Mouse (Mus musculus) lung, postnatal 14 days (tissue): ENCODE measurements around the gene Timm10b.

ENCODE experiments used
- DNase-seq: peaks from one replicate; pipeline ENCODE4 v3.0.0; 2021

The Timm10b gene

DNA sequence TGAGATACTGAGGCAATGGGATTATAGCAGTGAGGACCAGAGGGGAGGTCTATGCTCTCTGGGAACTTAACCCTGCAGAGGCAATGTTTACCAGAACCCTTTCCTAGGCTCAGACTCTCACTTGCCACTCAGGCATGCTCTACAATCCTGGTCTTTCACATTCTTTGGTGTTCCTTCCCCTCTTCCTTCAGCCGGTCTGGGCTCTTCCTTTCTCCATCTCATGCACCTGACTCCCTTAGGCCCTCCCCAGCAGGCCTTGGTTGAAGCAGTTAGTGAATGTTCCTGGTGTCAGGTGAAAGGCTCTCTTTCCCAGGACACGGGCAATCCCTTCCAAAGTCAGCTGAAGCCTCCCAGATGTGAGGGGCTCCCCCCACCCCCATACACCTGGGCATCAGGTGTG is at the start of gene Timm10b:
TSS of gene Timm10b (plus strand) at position 301 of the 400 bp plus-strand sequence.
- no peak for DNase-seq

DNA sequence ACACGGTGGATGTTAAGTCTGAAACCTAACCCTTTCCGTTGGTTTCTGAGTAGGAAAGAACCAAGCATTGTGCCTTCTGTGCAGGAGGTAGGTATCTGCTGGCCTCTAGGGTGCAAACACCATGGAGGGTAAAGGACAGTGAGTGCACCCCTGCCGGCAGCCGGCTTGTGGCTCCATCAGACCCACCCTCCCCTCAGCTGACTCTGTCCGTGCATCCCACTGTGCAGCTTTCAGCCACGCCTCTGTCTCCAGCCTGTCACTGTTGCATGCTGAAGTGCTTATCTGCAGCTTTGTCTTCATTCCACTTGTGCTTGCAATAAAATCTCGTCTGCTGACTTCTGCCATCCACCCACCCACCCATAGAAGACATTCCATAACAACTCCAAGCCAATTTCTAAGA is 49.8 kb upstream of the Timm10b start:
- no peak for DNase-seq

DNA sequence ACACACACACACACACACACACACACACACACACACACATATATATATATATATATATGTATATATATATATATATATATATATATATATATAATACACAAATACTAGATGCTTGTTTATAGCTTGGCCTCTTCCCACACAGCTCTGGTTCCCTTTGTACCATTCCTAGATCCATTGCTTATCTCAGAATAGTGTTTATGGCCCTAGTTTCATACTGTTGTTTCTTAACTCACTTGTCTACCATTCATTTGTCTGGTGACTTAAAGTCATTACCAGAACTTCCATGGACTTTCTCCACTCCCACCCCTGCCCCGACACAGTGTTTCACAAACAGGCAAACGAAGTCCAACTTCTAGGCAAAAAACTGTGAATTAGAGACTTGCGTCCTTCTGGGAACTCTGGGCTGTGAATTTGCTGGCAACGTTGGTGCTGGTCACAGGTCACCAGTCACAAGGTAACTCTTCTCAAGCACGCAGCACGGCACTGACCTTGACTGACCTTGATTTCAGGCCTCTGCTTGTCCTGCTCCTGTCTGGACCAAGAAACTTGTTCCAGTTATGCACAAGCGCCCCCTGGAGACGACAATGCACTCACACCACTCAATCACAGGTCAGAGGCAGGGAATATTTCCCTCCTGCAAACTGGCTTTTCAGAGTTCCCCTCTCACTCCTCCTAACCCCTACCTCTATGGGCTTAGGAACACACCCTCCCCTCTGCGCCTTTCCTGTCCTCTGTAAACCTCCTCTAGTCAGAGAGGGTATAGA is 36.8 kb upstream of the Timm10b start:
- peak; percentile 88 for DNase-seq

DNA sequence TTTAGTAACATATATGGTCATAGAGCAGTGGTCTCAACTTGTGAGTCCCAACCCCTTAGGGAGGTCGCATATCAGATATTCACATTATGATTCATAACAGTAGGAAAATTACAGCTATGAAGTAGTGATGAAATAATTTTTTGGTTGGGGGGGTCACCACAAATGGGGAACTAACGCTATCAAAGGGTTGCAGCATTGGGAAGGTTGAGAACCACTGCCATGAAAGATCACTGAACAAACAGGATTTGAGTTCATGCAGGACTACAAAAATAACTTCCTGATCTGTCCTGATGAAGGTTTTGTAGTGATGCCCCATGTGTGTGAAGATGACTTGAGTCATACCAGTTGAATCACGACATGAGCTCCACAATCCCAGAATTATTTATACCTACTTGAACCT is 31.4 kb upstream of the Timm10b start:
- no peak for DNase-seq

DNA sequence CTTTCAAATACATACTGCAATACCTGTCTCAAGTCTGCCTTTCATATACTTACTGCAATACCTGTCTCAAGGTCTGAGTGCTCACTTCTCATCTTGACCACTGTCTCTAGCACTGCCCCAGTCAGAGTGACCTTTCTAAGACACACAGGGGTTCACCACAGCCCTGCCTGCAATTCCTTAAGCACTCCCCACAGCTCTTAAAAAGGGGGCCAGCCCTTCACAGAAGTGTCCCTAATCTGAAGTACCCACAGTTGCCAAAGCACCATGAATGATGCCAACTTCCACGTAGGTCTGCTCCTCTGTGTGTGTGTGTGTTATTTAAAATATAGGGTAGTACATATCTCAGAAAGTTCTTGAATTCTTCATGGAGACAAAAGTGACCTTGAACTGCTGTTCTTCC is 28.1 kb upstream of the Timm10b start:
- DNase-seq = no peak

DNA sequence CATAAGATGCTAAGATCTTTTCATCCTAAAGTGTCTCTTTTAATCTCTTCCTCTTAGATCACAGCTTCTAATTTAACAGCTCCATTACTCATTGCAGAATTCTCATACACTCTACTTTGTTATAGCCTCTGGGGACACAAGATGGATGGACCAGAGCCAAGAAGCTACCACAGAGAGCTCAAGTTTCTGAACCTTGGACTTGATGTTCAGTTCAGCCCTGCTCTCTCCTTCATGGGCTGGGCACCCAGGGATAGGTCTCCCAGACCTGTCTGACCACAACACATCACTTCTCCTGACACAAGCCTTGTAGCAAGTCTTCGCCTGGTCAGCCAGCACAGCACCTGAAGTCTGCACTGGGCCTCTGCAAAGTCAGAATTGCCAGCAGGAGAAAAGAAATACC is 25.5 kb upstream of the Timm10b start:
- DNase-seq = no peak

DNA sequence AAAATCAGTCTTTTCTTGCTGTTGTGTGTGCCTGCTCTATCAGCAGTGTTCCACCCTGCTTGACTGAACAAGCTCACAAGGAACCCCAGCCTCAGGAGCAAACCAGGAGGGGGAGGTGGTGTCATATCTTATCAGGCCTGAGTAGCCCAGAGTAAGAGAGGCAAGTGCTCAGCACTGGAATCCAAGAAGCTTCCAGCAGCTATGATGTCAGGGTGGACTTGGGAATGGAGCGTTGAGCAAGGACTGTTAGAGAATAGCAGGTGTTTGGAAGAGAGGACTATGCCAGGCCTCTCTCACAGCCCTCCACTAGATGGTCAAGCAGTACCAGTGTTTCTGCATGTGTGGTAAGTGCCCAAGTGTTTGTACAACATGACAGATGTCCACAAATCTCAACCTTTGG is 24.1 kb upstream of the Timm10b start:
- no peak for DNase-seq

DNA sequence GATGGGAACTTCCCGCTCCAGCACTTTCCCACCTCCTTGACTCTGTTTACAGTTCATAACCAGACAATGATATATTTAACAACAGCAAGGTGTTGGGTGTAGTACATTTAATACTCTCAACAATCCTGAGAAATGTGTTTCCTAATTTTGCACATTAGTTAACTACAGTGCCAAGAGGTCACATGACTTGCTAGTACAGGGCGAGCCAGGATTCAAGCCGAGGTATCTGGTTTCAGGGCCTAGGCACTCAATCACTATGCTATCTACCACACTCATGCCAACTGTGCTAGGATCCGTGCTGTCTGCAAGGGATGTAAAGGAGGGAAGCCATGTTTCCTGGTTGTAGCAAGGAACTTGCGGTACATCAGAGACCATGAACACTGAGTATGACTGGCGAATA is 23.3 kb upstream of the Timm10b start:
- DNase-seq = no peak

DNA sequence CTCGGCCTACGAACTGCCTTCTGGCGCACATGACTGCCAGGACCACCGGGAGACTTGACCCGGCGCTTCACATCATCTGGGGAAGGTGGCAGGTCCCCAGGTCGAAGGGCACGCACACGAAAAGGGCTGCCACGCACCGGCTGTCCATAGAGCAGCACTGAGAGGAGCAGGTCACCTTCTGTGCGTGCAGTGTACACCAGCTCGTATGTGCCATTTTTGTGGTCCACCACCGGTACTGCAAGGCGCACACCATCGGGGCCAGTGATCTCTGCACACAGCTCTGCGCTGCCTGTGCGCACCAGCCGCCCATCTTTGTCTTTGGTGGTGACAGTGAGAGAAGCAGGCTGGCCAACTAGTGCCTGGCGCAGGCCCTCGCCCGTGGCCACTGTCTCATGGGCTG is 22.0 kb upstream of the Timm10b start:
- no peak for DNase-seq

DNA sequence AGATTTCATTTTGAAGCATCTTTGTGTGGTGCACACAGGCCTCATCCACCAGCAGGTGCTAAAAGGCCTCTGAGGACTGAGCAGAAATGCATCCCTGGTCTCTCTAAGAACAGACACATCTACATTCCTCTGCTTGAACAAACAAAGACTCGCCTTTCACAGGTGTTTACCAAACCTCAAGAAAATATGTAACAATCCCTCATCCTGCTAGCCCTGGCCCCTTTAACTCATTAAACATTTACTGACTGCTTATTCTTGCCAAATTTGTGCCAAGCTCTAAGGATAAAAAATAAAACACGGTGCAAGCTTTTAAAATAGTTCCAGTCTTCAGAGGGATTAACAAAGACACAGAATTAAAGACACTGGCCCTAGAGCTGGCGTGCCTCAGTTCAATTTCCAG is 20.2 kb upstream of the Timm10b start:
- no peak for DNase-seq

DNA sequence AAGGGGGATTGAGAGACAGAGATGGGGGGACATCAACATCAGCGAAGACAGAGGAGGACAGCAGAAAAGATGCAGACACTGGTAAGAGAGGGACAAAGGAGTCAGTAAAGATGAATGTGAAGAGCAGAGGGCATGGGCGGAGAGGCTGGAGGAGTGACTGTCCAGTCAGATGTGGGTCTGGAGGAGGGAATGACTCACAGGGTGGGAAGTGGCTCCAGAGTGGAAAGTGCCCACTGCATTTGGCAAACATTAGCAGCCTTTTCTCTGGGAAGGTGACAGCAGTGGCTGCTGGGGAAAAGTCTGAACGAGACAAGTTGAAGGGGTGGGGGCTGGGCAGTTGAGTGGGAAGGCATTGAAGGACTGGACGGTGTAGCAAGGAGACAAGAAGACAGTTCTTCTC is 18.8 kb upstream of the Timm10b start:
- DNase-seq = no peak

DNA sequence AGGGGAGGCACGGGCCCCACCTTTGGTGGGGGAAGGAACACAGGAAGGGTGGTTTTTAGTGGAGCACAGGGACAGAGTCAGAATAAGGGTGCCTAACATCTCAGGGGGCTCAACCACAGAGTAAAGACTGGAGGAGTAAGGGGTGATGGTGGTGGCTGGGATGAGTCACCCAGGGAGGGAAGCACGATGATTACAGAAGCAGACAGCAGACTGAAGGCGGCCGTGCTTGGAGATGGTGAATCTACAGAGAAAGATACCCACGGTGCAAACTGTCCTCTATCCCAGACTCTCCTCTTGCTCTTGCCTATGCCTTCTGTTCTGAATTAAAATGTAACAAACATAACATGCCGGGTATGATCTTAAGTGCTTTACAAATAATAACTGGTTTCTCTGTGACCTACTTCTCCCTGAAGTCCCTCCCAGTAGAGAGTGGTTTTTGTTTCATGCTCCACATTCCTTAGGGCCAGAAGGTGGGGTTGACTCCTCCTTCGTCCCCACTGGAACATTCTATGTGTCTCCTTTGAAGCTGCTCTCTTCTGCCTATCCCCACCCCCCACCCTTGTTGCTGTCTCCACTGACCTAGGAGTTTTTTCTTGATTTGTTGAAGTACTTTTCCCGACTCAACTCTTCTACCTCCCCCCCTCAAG is 18.1 kb upstream of the Timm10b start:
- DNase-seq = no peak

DNA sequence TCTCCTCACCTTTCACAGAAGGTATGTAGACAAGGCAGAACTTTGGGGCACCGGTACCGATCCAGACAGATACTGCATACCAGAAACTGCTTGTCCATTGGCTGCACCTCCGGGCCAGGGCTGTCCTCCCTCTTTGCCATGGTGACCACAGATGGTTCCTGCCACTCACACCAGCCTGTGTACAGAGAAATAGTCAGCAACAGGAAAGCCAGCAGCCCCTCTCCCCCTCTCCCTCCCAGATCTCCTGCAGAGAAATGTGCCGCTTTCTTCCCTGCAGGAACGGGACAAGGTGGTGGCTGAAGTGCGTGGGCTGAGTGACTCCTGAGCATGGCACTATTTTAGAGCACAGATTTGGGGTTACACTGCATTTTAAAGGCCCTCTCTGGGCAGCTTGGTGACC is 14.5 kb upstream of the Timm10b start:
- DNase-seq = peak; percentile 57

DNA sequence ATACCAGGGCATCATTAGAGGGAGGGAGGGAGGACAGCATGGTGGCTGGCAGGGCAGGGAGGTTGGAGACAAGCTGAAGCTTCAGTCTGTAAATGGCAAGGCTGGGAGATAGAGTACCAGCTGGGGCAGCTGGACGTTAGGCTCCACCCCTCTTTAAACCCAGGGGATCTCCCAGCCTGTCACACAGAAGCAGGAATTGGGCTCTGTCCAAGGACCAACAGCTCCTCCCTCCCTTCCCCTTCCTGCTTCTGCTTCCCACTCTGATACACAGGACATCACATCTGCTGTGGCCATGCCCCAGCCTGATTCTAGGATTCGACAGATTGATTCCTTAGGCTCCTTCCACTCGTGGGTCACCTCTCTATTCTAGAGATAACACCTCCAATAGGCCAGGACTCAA is 11.2 kb upstream of the Timm10b start:
- DNase-seq = peak; percentile 77

DNA sequence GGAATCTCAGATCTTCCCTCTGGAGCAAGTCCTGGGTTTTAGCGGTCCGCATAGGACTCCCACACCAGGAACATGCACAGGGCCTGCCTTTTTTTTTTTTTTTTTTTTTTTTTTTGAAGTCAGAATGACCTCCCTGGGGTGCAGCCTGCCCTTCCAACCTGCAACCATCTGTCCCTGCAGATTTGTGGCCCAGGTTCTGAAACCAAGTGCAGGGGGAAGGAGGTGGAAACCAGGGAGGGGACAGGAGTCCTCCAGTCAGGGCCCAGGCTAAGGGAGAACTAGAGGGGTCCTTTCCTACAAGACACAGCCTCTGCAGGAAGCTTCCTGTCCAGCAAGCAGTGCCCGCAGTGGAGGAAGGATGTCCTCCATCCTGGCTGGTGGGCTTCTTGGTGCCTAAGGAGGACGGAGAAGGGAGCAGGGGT is 7.3 kb upstream of the Timm10b start:
- no peak for DNase-seq

DNA sequence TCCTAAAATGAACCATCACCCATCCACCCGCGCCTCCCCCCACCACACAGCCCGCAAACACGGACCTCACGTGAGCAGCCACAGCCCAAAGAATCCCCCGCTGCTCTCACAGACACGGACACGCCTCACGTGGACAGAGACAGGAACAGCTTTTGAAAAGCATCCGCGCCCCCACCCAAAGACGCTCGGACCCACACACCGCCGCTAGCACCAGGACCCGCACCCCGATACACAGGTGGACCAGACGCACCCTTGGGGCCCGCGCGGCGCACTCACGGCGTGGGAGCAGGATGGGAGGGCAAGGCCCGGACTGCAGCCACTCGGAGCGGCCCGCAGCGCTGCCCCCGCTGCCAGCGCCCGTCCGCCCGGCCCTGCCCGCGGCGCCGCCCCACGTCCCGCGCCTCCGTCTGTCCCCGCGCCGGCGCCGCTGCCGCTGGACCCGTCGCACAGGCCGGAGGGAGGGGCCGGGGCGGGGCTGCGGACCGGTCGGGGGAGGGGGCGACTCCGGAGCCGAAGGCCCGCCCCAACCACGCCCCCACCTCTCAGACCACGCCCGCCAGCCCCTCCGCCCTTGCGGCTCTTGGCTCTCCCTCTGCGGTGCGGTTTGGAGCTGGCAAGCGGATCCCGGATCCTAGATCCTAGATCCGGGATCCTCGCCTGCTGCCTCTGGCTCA is 6.6 kb upstream of the Timm10b start, which contains the start of gene Trim3:
TSS of gene Trim3 (minus strand) at position 445 of the 674 bp plus-strand sequence.
- DNase-seq = peak; percentile 95

DNA sequence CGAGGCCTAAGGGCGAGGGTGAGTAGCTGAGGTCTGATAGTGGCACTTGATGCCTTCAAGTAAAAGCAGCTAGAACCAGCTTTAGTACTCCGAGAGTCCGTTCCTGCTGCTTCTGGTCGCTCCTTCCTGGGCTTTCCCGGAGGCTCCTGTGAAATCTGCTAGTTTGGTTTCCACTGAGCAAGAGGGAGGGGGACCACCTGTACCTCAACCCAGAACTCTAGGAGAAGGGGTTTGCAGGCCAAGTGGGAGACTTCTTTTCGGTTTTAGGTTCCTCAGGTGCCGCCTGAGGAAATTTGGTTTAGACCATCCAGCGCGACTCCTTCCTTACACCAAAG is 6.1 kb upstream of the Timm10b start:
- no peak for DNase-seq

DNA sequence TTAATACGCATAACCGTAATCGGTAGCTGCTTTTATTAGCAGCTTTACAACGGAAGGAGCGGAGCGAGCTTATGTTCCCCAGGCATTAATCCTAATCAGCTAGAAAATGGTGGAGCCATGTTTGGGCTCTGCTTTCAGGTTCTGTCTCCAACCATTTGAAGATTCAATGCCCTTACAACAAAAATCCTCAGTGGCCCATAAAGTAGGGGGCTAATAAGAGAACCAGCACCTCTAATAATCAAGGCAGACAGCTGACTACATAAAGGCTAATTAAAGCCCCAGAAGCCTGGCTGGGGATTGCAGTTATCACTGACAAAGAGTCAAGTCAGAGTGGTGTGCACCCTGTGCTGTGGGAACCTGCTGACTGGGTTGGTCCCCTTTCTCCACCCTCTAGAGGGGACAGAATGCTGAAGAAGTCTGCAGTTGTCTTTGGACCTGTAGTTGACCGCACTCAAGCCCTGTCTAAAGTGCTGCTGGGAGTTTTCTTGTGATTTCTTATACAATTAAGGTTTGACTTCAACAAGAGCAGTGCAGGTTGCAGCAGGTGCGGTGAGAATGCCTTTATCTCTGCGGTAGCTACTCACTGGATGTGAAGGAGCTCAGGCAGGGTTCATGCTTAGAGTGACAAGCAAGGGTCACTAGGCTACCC is 5.5 kb upstream of the Timm10b start:
- DNase-seq = no peak

DNA sequence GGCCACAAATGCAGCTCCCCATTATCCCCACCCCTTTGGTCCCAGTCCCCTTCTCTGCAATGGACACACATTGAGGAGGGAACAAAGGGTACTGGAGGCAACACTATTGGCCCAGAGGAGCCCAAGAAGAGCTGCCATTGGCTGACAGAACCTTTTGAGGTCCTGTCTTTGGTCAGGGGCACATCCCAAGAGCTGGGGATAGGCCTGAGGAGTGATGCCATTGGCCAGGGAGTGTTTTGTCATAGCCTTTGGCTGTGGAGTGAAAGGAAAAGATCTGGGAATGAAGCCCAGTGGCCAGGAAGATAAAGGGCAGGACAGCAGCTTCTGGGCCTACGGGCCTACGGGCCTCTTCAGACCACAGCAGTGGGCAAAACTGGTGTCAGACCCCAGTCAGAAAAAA is 4.1 kb upstream of the Timm10b start:
- DNase-seq = no peak

DNA sequence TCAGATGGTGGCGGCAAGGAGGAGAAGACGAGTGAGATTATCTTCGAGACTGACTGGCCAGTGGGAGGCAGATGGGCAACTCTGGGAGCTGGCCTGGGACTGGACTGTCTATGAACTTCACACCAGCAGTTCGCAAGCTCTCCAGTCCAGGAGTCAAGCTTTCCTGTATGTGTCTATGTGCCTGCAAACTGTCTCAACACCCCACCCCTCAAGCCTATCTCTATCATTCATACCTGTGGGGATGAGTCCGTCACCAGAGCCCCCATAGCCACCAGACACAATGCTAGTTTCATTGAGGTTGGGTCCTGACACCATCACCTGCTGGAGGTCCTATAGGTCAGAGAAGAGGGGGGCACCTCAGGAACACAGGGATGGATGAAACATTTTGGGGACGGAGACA is 1.1 kb upstream of the Timm10b start:
- DNase-seq = no peak

DNA sequence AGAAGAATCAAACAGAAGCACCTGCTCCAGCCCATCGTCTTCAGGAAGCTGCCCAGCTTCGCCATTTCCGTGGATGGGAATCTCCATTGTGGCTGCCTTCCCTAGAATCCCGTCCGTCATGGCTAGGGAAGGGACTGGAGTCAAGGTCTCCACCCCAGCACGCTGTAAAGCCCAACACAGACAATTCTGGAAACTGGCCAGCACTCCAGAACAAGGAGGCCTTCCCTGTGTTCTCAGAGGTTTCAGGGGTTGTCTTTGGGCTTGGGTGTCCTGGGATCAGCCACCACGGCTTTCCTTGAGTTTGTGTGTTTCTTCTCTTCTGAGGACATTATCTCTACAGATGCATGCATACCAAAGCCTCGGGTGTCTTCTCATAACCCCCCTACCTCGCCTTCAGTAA is 552 bp upstream of the Timm10b start:
- DNase-seq = peak; percentile 47

DNA sequence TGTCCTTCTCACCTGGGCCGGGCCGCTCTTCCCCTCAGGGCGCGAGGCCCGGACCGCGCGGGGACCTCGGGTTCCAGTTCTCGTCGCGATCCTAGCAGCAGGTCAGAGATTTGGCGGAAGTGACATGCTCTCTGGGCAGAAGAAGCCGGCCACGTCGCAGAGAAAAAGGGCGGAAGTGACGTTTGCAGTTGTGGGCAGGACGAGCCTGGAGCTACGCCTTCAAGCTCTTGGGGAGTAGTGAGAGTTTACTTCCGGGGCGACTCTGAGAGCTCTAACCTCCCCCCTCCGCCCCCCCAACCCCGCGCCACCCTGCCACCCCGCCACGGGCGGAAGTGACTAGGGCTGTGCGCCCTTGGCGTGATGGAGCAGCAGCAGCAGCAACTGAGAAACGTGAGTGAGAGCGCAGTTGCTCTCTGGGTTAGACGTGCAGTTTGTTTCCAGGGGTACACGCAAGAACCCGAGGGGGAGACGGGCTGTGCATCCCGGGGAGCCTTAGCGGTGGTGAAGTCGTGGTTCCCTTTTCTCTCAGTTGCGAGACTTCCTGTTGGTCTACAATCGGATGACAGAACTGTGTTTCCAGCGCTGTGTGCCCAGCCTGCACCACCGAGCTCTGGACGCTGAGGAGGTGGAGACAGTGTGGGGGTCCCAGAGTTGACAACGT is 507 bp downstream of the Timm10b start, which contains the start of the genes Arfip2 and Gm45799:
TSS of gene Arfip2 (minus strand) at position 184 of the 661 bp plus-strand sequence.
TSS of gene Gm45799 (plus strand) at position 320 of the 661 bp plus-strand sequence.
- DNase-seq = peak; percentile 98

DNA sequence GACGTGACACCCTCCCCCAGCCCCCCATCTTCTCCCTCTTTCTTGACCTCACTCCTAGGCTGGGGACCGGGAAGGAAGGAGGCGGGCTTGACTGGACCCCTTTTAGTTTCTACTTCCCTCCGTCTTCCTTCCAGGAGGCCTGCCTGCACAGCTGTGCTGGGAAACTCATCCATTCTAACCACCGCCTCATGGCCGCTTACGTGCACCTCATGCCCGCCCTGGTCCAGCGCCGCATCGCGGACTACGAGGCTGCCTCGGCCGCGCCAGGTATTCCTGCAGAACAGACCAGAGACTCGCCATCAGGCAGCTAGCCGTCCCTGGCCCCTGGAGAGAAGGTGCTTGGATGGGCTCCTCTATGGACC is 1.0 kb downstream of the Timm10b start:
- no peak for DNase-seq
